Mouse (Mus musculus) ES-E14 (cell line): Measurements from ENCODE around the gene Zfpm1. TPM values are rescaled to one million over a fixed set of nuclear protein-coding genes. Genes with fewer than 3 reads are reported as not detected.

Experiments
- DNase-seq: peaks from one replicate; pipeline ENCODE4 v3.0.0-alpha.2; 2013; ENCODE audit warnings: low read depth, low spot score
- H3K27ac ChIP-seq: 2 replicates; pipeline ENCODE4 v1.5.1; 2012; ENCODE audit warnings: low read depth, mild to moderate bottlenecking, low read length, moderate library complexity, mixed read lengths; ENCODE audit not compliant: poor library complexity, insufficient read depth, severe bottlenecking
- H3K36me3 ChIP-seq: 2 replicates; pipeline ENCODE4 v1.6.1; 2012; ENCODE audit warnings: mild to moderate bottlenecking, low read length, moderate library complexity, mixed read lengths; ENCODE audit not compliant: control insufficient read depth, poor library complexity, insufficient read depth, severe bottlenecking
- H3K4me1 ChIP-seq, 2 experiments: fragments of 150-350 bp in 1 of 2; sonication (generic) in 1 of 2; 2 replicates each; pipeline ENCODE4 v1.6.1; 2012; ENCODE audit warnings: low read length in 2 of 2, mild to moderate bottlenecking in 1 of 2, mixed read lengths in 1 of 2; ENCODE audit not compliant: control insufficient read depth in 2 of 2, insufficient read depth in 2 of 2, poor library complexity in 1 of 2
- H3K4me3 ChIP-seq, 2 experiments: fragments of 150-350 bp in 1 of 2; sonication (generic) in 1 of 2; 2 replicates each; pipeline ENCODE4 v1.5.1; 2012; ENCODE audit warnings: low read length in 2 of 2, low read depth in 1 of 2, mild to moderate bottlenecking in 1 of 2, mixed read lengths in 1 of 2; ENCODE audit not compliant: insufficient read depth in 1 of 2, poor library complexity in 1 of 2, severe bottlenecking in 1 of 2
- H3K9ac ChIP-seq: 2 replicates; pipeline ENCODE4 v1.6.1; 2012; ENCODE audit warnings: low read depth, mild to moderate bottlenecking, low read length, mixed read lengths; ENCODE audit not compliant: poor library complexity, insufficient read depth, severe bottlenecking
- H3K9me3 ChIP-seq: fragments of 150-350 bp; sonication (generic); 2 replicates; pipeline ENCODE4 v1.6.1; 2012; ENCODE audit warnings: low read depth, mild to moderate bottlenecking, low read length; ENCODE audit not compliant: control insufficient read depth, insufficient read depth
- CHD2 ChIP-seq: IDR thresholded peaks from 2 replicates; pipeline ENCODE4 v1.6.1; 2014; ENCODE audit warnings: mild to moderate bottlenecking, low read depth, low read length, inconsistent platforms
- HCFC1 ChIP-seq: IDR thresholded peaks from 2 replicates; pipeline ENCODE4 v1.6.1; 2012; ENCODE audit warnings: low read length, inconsistent platforms, borderline replicate concordance; ENCODE audit not compliant: insufficient read depth
- MAFK ChIP-seq: IDR thresholded peaks from 2 replicates; pipeline ENCODE4 v1.6.1; 2014; ENCODE audit warnings: mild to moderate bottlenecking, low read depth, low read length, inconsistent platforms; ENCODE audit not compliant: insufficient read depth
- ZC3H11A ChIP-seq: IDR thresholded peaks from 2 replicates; pipeline ENCODE4 v1.6.1; 2012; ENCODE audit warnings: low read depth, mild to moderate bottlenecking, inconsistent platforms, low read length, borderline replicate concordance
- ZNF384 ChIP-seq: IDR thresholded peaks from 2 replicates; pipeline ENCODE4 v1.6.1; 2012; ENCODE audit warnings: low read depth, low read length, inconsistent platforms
- in situ Hi-C, 2 experiments: fragments of 600-800 bp; cut with MboI; formaldehyde crosslinking; loops; one replicate each; pipeline ENCODE4 v1.15.1; 2025; ENCODE audit warnings: low sequenced_read_pairs in 2 of 2, inconsistent platforms in 1 of 2; ENCODE audit not compliant: unreplicated experiment in 2 of 2
- total RNA-seq: library from RNA; depleted of rRNA; stranded (reverse); fragments of 300-350 nt; gene quantifications from 2 replicates; pipeline ENCODE4 v1.2.3, GENCODE M21; 2012

Gene Zfpm1
- total RNA-seq, 1 experiment = 8.5 TPM

DNA sequence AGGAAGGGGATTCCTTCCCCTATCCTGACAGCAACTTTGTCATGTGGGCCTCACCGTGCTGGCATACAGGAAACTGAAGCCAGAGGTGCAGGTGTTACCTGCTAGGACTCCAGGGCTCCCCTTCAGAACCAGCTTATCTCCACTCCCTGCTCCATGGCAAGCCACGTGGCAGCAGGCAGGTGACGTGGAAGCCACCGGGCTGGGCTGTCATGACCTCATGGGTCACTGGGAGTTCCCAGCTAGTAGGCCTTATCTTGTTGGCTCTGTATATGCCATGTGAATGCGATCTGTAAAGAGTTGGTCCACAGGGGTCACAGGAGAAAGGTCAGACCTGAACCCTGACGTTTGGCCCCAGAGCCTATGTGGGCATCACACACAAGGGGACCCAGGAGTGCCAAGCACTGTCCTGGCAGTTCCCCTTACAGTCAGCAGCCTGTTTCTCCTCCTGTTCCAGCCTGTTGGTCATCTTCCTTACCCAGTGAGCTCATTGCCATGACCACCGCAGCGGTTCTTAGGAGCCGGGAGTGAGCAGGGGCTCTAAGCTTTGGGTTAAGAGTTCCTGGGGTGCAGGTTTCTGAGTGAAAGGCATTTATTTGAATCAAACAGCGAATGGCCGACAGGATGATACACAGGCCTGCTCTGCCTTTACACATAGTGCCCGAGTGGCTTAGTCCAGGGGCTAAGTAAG lies 48.6 kb downstream of the Zfpm1 start:
- DNase-seq = no peak
- H3K27ac ChIP-seq = no peak overlapping the region
- no peaks in the 10 kb centered on the region for H3K9me3 ChIP-seq
- no peak overlapping the region for H3K4me3 ChIP-seq
- H3K9ac ChIP-seq = no peak overlapping the region
- H3K4me1 ChIP-seq = peaks cover 0 to 5% of the 10 kb centered on the region in 2 experiments; a peak in 1 of 4 replicates
- TF ChIP-seq HCFC1 (no peak), MAFK (no peak), CHD2 (no peak), ZNF384 (no peak), ZC3H11A (no peak)
- H3K36me3 ChIP-seq = no peaks in the 10 kb centered on the region
- in situ Hi-C loops = loop anchor here in 1 of 2 experiments (10.0 kb wide), 1 partner anchor 56 kb away; no protein-coding TSS in a partner anchor

- TF ChIP-seq HCFC1 (no peak), ZNF384 (no peak)
- in situ Hi-C loops = loop anchor here in 1 of 2 experiments (10.0 kb wide), 1 partner anchor 56 kb away; no protein-coding TSS in a partner anchor
- no peak for DNase-seq
- H3K9ac ChIP-seq = no peak overlapping the region
- no peaks in the 10 kb centered on the region for H3K9me3 ChIP-seq
- H3K36me3 ChIP-seq = no peaks in the 10 kb centered on the region
- H3K4me1 ChIP-seq = peaks cover 0 to 5% of the 10 kb centered on the region in 2 experiments; a peak in 1 of 4 replicates
- H3K4me3 ChIP-seq = no peak overlapping the region
- no peak overlapping the region for H3K27ac ChIP-seq
Observed at GRCm38 (mm10) chr8:122331134-122331523, 49.2 kb downstream of the Zfpm1 start.

GRCm38 (mm10) chr8:122332753-122333506 lies 51.0 kb downstream of the Zfpm1 start:
- Histone ChIP-seq H3K4me1 (peaks cover 0 to 5% of the 10 kb centered on the region in 2 experiments; a peak in 1 of 4 replicates), H3K9ac (no peak overlapping the region), H3K4me3 (no peak overlapping the region), H3K27ac (no peak overlapping the region), H3K9me3 (no peaks in the 10 kb centered on the region), H3K36me3 (no peaks in the 10 kb centered on the region)
- no peak for TF ChIP-seq CHD2
- no peak for TF ChIP-seq ZNF384
- TF ChIP-seq MAFK = no peak
- peak; percentile 35; the same call in 1 of the 2 replicates for TF ChIP-seq HCFC1
- TF ChIP-seq ZC3H11A = peak; percentile 85
- peak; percentile 69 for DNase-seq
- in situ Hi-C loops = loop anchor here in 1 of 2 experiments (10.0 kb wide), 1 partner anchor 58 kb away; no protein-coding TSS in a partner anchor

GRCm38 (mm10) chr8:122333531-122333930 lies 51.6 kb downstream of the Zfpm1 start:
- TF ChIP-seq MAFK = no peak
- peak; percentile 3; the same call in 1 of the 2 replicates for TF ChIP-seq HCFC1
- TF ChIP-seq ZNF384 = no peak
- no peak for TF ChIP-seq CHD2
- no peak for DNase-seq
- H3K4me1 ChIP-seq = peaks cover 0 to 5% of the 10 kb centered on the region in 2 experiments; a peak in 1 of 4 replicates
- no peaks in the 10 kb centered on the region for H3K36me3 ChIP-seq
- H3K9ac ChIP-seq = no peak overlapping the region
- in situ Hi-C loops = loop anchor here in 1 of 2 experiments (10.0 kb wide), 1 partner anchor 59 kb away; no protein-coding TSS in a partner anchor
- no peaks in the 10 kb centered on the region for H3K9me3 ChIP-seq
- H3K27ac ChIP-seq = no peak overlapping the region
- H3K4me3 ChIP-seq = no peak overlapping the region
